Mouse (Mus musculus): ENCODE measurements at regions not wholly inside any gene's neighbourhood (a gene's known extent, or its start where the extent isn't known, plus 50 kb on each side); places are given as distances from the start of the nearest gene placed in this dataset.

DNA sequence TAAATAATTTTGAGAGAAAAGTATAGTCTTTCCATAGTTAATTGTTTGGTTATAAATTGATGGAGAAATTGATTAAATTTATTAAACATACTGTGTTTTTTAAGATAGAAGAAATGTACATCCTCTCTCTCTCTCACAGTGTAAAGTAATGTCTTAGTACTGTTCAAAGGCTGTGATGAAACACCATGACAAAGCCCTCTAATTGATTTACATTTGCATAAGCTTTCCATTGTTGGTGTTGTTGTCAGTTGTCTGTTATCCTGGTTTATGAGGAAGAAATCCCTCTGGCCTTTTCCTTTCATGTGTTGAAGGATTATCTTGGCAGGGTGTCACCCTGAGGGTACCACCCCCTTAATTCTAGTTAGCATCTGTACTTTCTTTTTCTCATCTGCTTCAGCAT lies 207.2 kb upstream of the Dmd start:
- DNase-seq (ENCODE audit: low spot score in 2 of 2): no peak

DNA sequence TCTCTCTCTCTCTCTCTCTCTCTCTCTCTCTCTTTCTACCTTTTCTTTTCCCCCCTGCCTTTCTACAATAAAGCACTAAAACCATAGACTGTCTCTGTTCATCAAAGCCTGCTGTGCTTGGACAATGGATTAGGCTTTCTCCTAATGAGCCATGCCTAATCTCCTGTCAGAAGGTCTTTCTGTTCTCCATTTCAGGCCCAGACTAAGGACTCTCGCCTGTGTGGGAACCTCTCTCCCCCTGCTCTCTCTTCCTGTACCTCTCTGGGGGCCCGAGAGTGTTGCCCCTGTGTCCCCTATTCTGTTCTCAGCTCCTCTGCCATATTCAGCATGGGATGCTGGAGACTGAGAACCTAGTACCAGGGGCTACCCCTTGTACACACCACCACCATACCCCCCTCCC lies 184.5 kb upstream of the Dmd start:
- DNase-seq (ENCODE audit: low spot score in 2 of 2): no peak

DNA sequence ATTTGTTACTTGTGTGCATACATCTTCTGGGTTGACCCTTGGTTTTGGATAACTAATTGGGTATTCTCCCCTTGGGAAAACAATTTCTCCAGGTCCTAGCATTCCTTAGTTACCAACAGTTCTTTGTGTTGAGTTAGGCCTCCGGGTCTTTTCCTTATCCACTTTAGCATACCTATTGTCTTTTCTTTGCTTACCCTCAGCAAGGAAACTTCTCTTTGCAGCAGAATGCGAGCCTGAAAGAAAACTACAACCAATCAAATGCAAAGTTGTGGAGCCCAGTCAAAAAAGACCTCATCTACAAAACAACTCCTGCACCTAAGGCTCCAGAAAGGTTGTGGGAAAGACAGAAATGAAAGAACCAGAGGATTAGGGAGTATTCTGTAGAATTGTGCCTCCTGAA lies 139.5 kb upstream of the Dmd start:
- no peak for DNase-seq (ENCODE audit: low spot score in 2 of 2)

DNA sequence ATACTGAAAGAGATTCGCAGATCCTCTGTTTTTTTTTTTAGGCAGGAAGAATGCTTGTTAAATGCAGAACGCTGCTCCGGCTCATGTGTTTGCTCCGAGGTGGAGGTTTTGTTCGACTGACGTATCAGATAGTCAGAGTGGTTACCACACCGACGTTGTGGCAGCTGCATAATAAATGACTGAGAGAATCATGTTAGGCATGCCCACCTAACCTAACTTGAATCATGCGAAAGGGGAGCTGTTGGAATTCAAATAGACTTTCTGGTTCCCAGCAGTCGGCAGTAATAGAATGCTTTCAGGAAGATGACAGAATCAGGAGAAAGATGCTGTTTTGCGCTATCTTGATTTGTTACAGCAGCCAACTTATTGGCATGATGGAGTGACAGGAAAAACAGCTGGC lies 134.1 kb upstream of the Dmd start:
- peak; percentile 35 to 36 for DNase-seq (ENCODE audit: low spot score in 2 of 2)

- DNase-seq (ENCODE audit: low spot score in 2 of 2): peak; percentile 40 to 41
Measured at GRCm38 (mm10) chrX:82817045-82817444, 131.6 kb upstream of the Dmd start.

GRCm38 (mm10) chrX:82823606-82824005 lies 125.1 kb upstream of the Dmd start:
- peak in 1 of 2 experiments; percentile 3 for DNase-seq (ENCODE audit: low spot score in 2 of 2)

GRCm38 (mm10) chrX:82866116-82866515 lies 82.6 kb upstream of the Dmd start:
- no peak for DNase-seq (ENCODE audit: low spot score in 2 of 2)

All from right cerebral cortex, adult 2 months (tissue).